Mouse (Mus musculus) hindbrain, embryonic 15.5 days (tissue): ENCODE measurements around the gene Cav3. TPM values are rescaled to one million over a fixed set of nuclear protein-coding genes. Genes with fewer than 3 reads are reported as not detected.

ENCODE experiments used
- polyA plus RNA-seq: library from polyadenylated mRNA; unstranded; fragments of >200 nt; fragmentation: Nextera tagmentation; extraction: Ambion mirVana; gene quantifications from 2 replicates; pipeline ENCODE4 v1.2.1, GENCODE M21; 2015

The Cav3 gene
- polyA plus RNA-seq, 1 experiment from 2014 or later = 0.17 TPM

Other genes starting within 250 kb of the Cav3 start
- gene Lmcd1, start 185.7 kb upstream of the Cav3 start, polyA plus RNA-seq = 10.8 and 15.7 TPM in 2 replicates
- gene Ssu2, start 71.5 kb upstream of the Cav3 start, polyA plus RNA-seq = 0.10 TPM in 1 of 2 replicates, not detected in the other
- gene Oxtr, start 30.4 kb downstream of the Cav3 start, polyA plus RNA-seq = 1.6 and 1.7 TPM in 2 replicates
- 14.3 and 14.7 TPM in 2 replicates for gene Rad18, start 237.2 kb downstream of the Cav3 start, polyA plus RNA-seq